Mouse (Mus musculus): ENCODE results near the gene Hoxb8. TPM values are rescaled to one million over a fixed set of nuclear protein-coding genes. Genes with fewer than 3 reads are reported as not detected.

The Hoxb8 gene
- total RNA-seq, 2 experiments from 2014 or later, result not detected

- no peak for DNase-seq (ENCODE audit: low spot score in 2 of 2)
- intact Hi-C loops (cut with DNase I), result loop anchor here (5.0 to 10.0 kb wide), 2 partner anchors 305 to 357 kb away; no protein-coding TSS in a partner anchor
Observed at GRCm38 (mm10) chr11:96319910-96320309, 38.2 kb downstream of the Hoxb8 start.

- no peak for DNase-seq (ENCODE audit: low spot score in 2 of 2)
- intact Hi-C loops (cut with DNase I), result no loop called here
Observed at GRCm38 (mm10) chr11:96320688-96321087, 39.0 kb downstream of the Hoxb8 start.

- intact Hi-C loops (cut with DNase I), result no loop called here
- DNase-seq (ENCODE audit: low spot score in 2 of 2), result no peak
Observed at GRCm38 (mm10) chr11:96321846-96322245, 40.1 kb downstream of the Hoxb8 start.

- intact Hi-C loops (cut with DNase I), result no loop called here
- no peak for DNase-seq (ENCODE audit: low spot score in 2 of 2)
Observed at GRCm38 (mm10) chr11:96322738-96323137, 41.0 kb downstream of the Hoxb8 start.

- intact Hi-C loops (cut with DNase I), result no loop called here
- DNase-seq (ENCODE audit: low spot score in 2 of 2), result no peak
Observed at GRCm38 (mm10) chr11:96323154-96323553, 41.4 kb downstream of the Hoxb8 start, which contains the start of gene Hoxb3. Hoxb3 (plus strand) TSS chr11:96323326.

- intact Hi-C loops (cut with DNase I), result no loop called here
- DNase-seq (ENCODE audit: low spot score in 2 of 2), result no peak
Observed at GRCm38 (mm10) chr11:96324125-96324524, 42.4 kb downstream of the Hoxb8 start.

- DNase-seq (ENCODE audit: low spot score in 2 of 2), result no peak
- intact Hi-C loops (cut with DNase I), result no loop called here
Observed at GRCm38 (mm10) chr11:96324965-96325364, 43.3 kb downstream of the Hoxb8 start.

GRCm38 (mm10) chr11:96325747-96326212 lies 44.1 kb downstream of the Hoxb8 start:
- intact Hi-C loops (cut with DNase I), result no loop called here

GRCm38 (mm10) chr11:96326705-96327104 lies 45.0 kb downstream of the Hoxb8 start:
- no peak for DNase-seq (ENCODE audit: low spot score in 2 of 2)
- intact Hi-C loops (cut with DNase I), result no loop called here

More at GRCm38 (mm10) chr11:96325747-96326212, 44.1 kb downstream of the Hoxb8 start:
- no peak for DNase-seq (ENCODE audit: low spot score in 2 of 2)

- intact Hi-C loops (cut with DNase I), result no loop called here
- no peak for DNase-seq (ENCODE audit: low spot score in 2 of 2)
Observed at GRCm38 (mm10) chr11:96327122-96327521, 45.4 kb downstream of the Hoxb8 start.

- intact Hi-C loops (cut with DNase I), result no loop called here
- no peak for DNase-seq (ENCODE audit: low spot score in 2 of 2)
Observed at GRCm38 (mm10) chr11:96327750-96328149, 46.0 kb downstream of the Hoxb8 start.

GRCm38 (mm10) chr11:96328605-96329004 lies 46.9 kb downstream of the Hoxb8 start:
- no peak for DNase-seq (ENCODE audit: low spot score in 2 of 2)
- intact Hi-C loops (cut with DNase I), result no loop called here

- DNase-seq (ENCODE audit: low spot score in 2 of 2), result no peak
- intact Hi-C loops (cut with DNase I), result loop anchor here (10.0 kb wide), 1 partner anchor 137 kb away; the partner anchor contains the start of gene Hoxb13
Observed at GRCm38 (mm10) chr11:96332105-96332504, 50.4 kb downstream of the Hoxb8 start.

GRCm38 (mm10) chr11:96332618-96333032 lies 50.9 kb downstream of the Hoxb8 start:
- intact Hi-C loops (cut with DNase I), result loop anchor here (10.0 kb wide), 1 partner anchor 138 kb away; the partner anchor contains the start of gene Hoxb13
- DNase-seq (ENCODE audit: low spot score in 2 of 2), result no peak

- DNase-seq (ENCODE audit: low spot score in 2 of 2), result no peak
- intact Hi-C loops (cut with DNase I), result loop anchor here (10.0 kb wide), 1 partner anchor 139 kb away; the partner anchor contains the start of gene Hoxb13
Observed at GRCm38 (mm10) chr11:96333241-96334001, 51.7 kb downstream of the Hoxb8 start.

- DNase-seq (ENCODE audit: low spot score in 2 of 2), result no peak
- intact Hi-C loops (cut with DNase I), result loop anchor here (10.0 kb wide), 1 partner anchor 139 kb away; the partner anchor contains the start of gene Hoxb13
Observed at GRCm38 (mm10) chr11:96334002-96334364, 52.3 kb downstream of the Hoxb8 start.

Small RNA genes lying within 50 kb of the gene (microRNA-seq; reads per million reads assigned to microRNA genes)
- gene Mir10a (1.8 to 10.4 reads per million in 2 experiments), gene Mir196a-1 (0 reads per million in 2 experiments)

Other genes starting within 250 kb of the Hoxb8 start
- 10 to 100 TPM; 87.6 to 90.0 TPM for gene Snf8, start 247.0 kb upstream of the Hoxb8 start, total RNA-seq (2021)
- gene Ube2z, start 216.5 kb upstream of the Hoxb8 start, total RNA-seq (2021), result 10 to 100 TPM; 54.0 to 56.1 TPM
- 100 to 1,000 TPM; 590 to 620 TPM for gene Atp5g1, start 206.2 kb upstream of the Hoxb8 start, total RNA-seq (2021)
- gene Calcoco2, start 169.9 kb upstream of the Hoxb8 start, total RNA-seq (2021), result not detected
- under 1 TPM; 0.18 to 0.27 TPM for gene Ttll6, start 148.1 kb upstream of the Hoxb8 start, total RNA-seq (2021)
- not detected for gene Hoxb13, start 87.6 kb upstream of the Hoxb8 start, total RNA-seq (2021)
- gene Hoxb9, start 10.4 kb upstream of the Hoxb8 start, total RNA-seq (2021), result not detected
- gene Hoxb7, start 4.7 kb downstream of the Hoxb8 start, total RNA-seq (2021), result not detected
- gene Hoxb6, start 10.6 kb downstream of the Hoxb8 start, total RNA-seq (2021), result not detected
- gene Hoxb5, start 21.4 kb downstream of the Hoxb8 start, total RNA-seq (2021), result not detected
- gene Hoxb4, start 36.4 kb downstream of the Hoxb8 start, total RNA-seq (2021), result not detected
- not detected for gene Hoxb3, start 41.4 kb downstream of the Hoxb8 start, total RNA-seq (2021)
- not detected for gene Hoxb2, start 68.6 kb downstream of the Hoxb8 start, total RNA-seq (2021)
- gene Hoxb1, start 83.8 kb downstream of the Hoxb8 start, total RNA-seq (2021), result not detected
- gene Skap1, start 182.7 kb downstream of the Hoxb8 start, total RNA-seq (2021), result 1 to 10 TPM; 2.2 to 2.4 TPM

All from left cerebral cortex, postnatal 14 days (tissue).